12 mouse cellular contexts compared by ENCODE assay signal in the genomic region with DNA sequence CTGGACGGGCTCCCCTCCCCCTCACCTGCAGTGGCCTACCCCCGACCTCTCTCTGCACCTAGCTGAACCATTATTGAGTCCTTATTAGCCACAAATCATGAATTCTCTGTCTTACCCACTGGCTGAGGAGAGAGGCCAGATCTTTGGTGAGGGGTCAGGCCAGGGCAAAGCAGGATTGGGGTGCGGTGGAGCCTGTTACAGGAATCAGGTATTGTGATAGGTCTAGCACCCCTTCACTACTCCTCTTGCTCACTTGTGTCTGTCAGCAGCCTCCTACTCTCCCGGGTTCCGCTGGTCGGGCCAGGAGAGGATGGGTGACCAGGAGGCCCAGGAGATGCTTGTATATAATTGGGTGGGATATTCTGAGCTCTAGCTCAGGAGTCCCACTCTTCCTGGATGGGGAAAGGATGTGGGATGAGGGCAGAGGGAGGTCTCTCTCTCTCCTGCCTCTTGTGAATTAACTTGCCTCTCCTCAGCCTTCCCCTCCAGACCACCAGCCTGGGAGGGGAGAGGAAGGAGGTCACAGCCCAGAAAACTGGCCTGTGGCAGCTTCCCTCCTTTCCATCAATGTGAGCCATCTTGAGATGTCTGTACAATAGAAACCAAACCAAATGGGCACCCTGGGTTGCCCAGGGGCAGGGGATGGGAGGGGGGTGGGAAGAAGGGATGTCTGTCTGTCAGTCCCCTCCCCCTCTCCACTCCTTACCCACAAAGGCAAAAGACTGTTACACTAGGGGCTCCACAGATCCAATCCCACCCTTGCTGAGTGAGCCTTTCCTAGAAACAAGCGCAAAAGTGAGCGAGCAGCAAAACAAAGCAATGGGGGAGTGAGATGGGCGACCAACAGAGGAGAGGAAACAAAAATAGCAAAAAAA. TPM values are rescaled to one million over a fixed set of nuclear protein-coding genes. Genes with fewer than 3 reads are reported as not detected.
DNase-seq lines count a peak whose midpoint lies in the region; ATAC-seq and TF ChIP-seq lines count a peak whose summit lies in the region.
"Had no signal": no experiment of that assay in that cellular context is flagged by ENCODE, and none has a peak within 500 bp of the region (broad histone marks: within the 10 kb centered on the region; RNA-seq: fewer than 3 reads in every experiment).

No protein-coding gene starts in this region.

- no peak overlapping the region; the same call in 1 of the 2 replicates for H3K4me2 ChIP-seq in forebrain, embryonic 16.5 days (ENCODE audit: low read length)
- H3K4me2 ChIP-seq in midbrain, embryonic 11.5 days, result peak overlapping the region; percentile 26

- H3K9ac ChIP-seq in ES-E14 (ENCODE audit: insufficient read depth, low read depth, low read length, poor library complexity, severe bottlenecking), result no peak overlapping the region
- 0 out of 2 replicates have a peak overlapping the region, but pooled peaks have one; percentile 10 for H3K9ac ChIP-seq in forebrain, embryonic 16.5 days (replicated peaks; ENCODE audit: low read depth, low read length)
- peak overlapping the region; percentile 1 for H3K9ac ChIP-seq in midbrain, embryonic 11.5 days (ENCODE audit: low read length)

- in situ Hi-C loops in ES-E14 (cut with MboI; ENCODE audit: low sequenced_read_pairs in 2 of 2, unreplicated experiment in 2 of 2), result no loop called here

- H3K36me3 ChIP-seq in ES-E14 (ENCODE audit: control insufficient read depth, insufficient read depth, low read length, poor library complexity, severe bottlenecking), result peaks cover 25% of the 10 kb centered on the region
- H3K36me3 ChIP-seq in forebrain, embryonic 16.5 days (ENCODE audit: control insufficient read depth, insufficient read depth), result peaks cover 15% of the 10 kb centered on the region
- H3K36me3 ChIP-seq in midbrain, embryonic 11.5 days (ENCODE audit: control insufficient read depth, insufficient read depth, low read length), result peaks cover 20% of the 10 kb centered on the region

- no peak overlapping the region for H3K4me3 ChIP-seq in ES-E14 (ENCODE audit: insufficient read depth in 1 of 2, low read depth in 1 of 2, low read length in 2 of 2, poor library complexity in 1 of 2, severe bottlenecking in 1 of 2)
- H3K4me3 ChIP-seq in forebrain, embryonic 16.5 days (replicated peaks; ENCODE audit: low read length), result no peak overlapping the region
- 0 out of 2 replicates have a peak overlapping the region, but pooled peaks have one; percentile 4 for H3K4me3 ChIP-seq in midbrain, embryonic 11.5 days (ENCODE audit: low read depth, low read length)
- H3K4me3 ChIP-seq: gastrocnemius, adult 2 months had no signal

- peak; percentile 52 for DNase-seq in embryo, embryonic 10.5 days (ENCODE audit: low spot score)
- no peak for DNase-seq in embryo, embryonic 10 days (ENCODE audit: low spot score)
- DNase-seq in ES-E14 (ENCODE audit: low read depth, low spot score), result no peak
- DNase-seq in midbrain, embryonic 11.5 days (ENCODE audit: low spot score, missing footprints), result peak; percentile 94
- no peak for DNase-seq in lung, postnatal 25 days (ENCODE audit: low spot score)
- no peak for DNase-seq in frontal cortex, postnatal 10 days (ENCODE audit: low spot score in 2 of 2)
- DNase-seq: adrenal gland, postnatal 14 days; cerebellum, adult 9-11 months; gastrocnemius, adult 2 months; layer of hippocampus, postnatal 36 days had no signal

- no peaks in the 10 kb centered on the region for H3K9me3 ChIP-seq in ES-E14 (ENCODE audit: control insufficient read depth, insufficient read depth, low read depth, low read length)
- no peaks in the 10 kb centered on the region for H3K9me3 ChIP-seq in forebrain, embryonic 16.5 days (ENCODE audit: control insufficient read depth, low read length)
- no peaks in the 10 kb centered on the region for H3K9me3 ChIP-seq in midbrain, embryonic 11.5 days (ENCODE audit: control insufficient read depth, low read length)

- no peaks in the 10 kb centered on the region for H3K27me3 ChIP-seq in forebrain, embryonic 16.5 days (replicated peaks; ENCODE audit: control insufficient read depth, insufficient read depth, low read length)
- H3K27me3 ChIP-seq in midbrain, embryonic 11.5 days (ENCODE audit: control insufficient read depth, insufficient read depth, low read length), result no peaks in the 10 kb centered on the region

- H3K4me1 ChIP-seq in ES-E14 (ENCODE audit: control insufficient read depth in 2 of 2, insufficient read depth in 2 of 2, low read length in 2 of 2, poor library complexity in 1 of 2), result peaks cover 5 to 45% of the 10 kb centered on the region in 2 experiments
- peaks cover 80% of the 10 kb centered on the region for H3K4me1 ChIP-seq in forebrain, embryonic 16.5 days (replicated peaks; ENCODE audit: control insufficient read depth, insufficient read depth, low read length)
- peaks cover 66% of the 10 kb centered on the region for H3K4me1 ChIP-seq in midbrain, embryonic 11.5 days (ENCODE audit: control insufficient read depth, insufficient read depth, low read length)

- WGBS in forebrain, embryonic 16.5 days, result 9% methylated on average over 9 of the region's 9 CpGs
- 14% methylated on average over 9 of the region's 9 CpGs for WGBS in midbrain, embryonic 11.5 days

- ATAC-seq in forebrain, embryonic 16.5 days, result no peak
- ATAC-seq in midbrain, embryonic 11.5 days (ENCODE audit: low FRiP score), result peak; percentile 15; the same call in 1 of the 2 replicates
- no peak for ATAC-seq in erythroid progenitor cell, adult 5-6 weeks (replicated peaks; ENCODE audit: low FRiP score, poor library complexity, severe bottlenecking)

- H3K27ac ChIP-seq in ES-E14 (ENCODE audit: insufficient read depth, low read depth, low read length, poor library complexity, severe bottlenecking), result peak overlapping the region; percentile 34; the same call in 1 of the 2 replicates
- H3K27ac ChIP-seq in forebrain, embryonic 16.5 days (ENCODE audit: low read length), result peak overlapping the region; percentile 62; the same call in 1 of the 2 replicates
- peak overlapping the region; percentile 22 for H3K27ac ChIP-seq in midbrain, embryonic 11.5 days (ENCODE audit: low read depth, low read length)
- H3K27ac ChIP-seq: gastrocnemius, adult 2 months had no signal

TF ChIP-seq in ES-E14, 5 proteins besides CTCF, POLR2A, EP300 and RAD21:
- TF ChIP-seq MAFK (IDR thresholded peaks at IDR 0.05; ENCODE audit: insufficient read depth, low read depth, low read length), result no peak
- no peak for TF ChIP-seq HCFC1 (IDR thresholded peaks at IDR 0.05; ENCODE audit: borderline replicate concordance, insufficient read depth, low read length)
- no peak for TF ChIP-seq ZNF384 (IDR thresholded peaks at IDR 0.05; ENCODE audit: low read depth, low read length)
- TF ChIP-seq CHD2 (IDR thresholded peaks at IDR 0.05; ENCODE audit: low read depth, low read length), result no peak
- TF ChIP-seq ZC3H11A (IDR thresholded peaks at IDR 0.05; ENCODE audit: borderline replicate concordance, low read depth, low read length), result no peak

RNA-seq across cellular contexts. Expression of a gene that starts 6.3 kb away (rescaled TPM):
- total RNA-seq in ES-E14 (2012; rRNA removed), result 24.9 and 29.8 TPM in 2 replicates
- 46.1 and 47.8 TPM in 2 replicates for polyA plus RNA-seq in forebrain, embryonic 16.5 days (2015; fragmentation: Nextera tagmentation; extraction: Ambion mirVana)
- polyA plus RNA-seq in midbrain, embryonic 11.5 days (2014; fragmentation: Nextera tagmentation; extraction: Ambion mirVana), result 44.5 and 45.1 TPM in 2 replicates
- 0.42 TPM in 1 of 2 replicates, not detected in the other for total RNA-seq in erythroid progenitor cell, adult 5-6 weeks (2015; ENCODE audit: low replicate concordance)
- 0.08 and 0.26 TPM in 2 replicates for total RNA-seq in erythroid progenitor cell, adult 5-6 weeks (2017; ENCODE audit: low replicate concordance)

RNA-seq across cellular contexts. Expression of a gene that starts 9.6 kb away (rescaled TPM):
- 2.1 and 4.0 TPM in 2 replicates for total RNA-seq in ES-E14 (2012; rRNA removed)
- not detected in 2 replicates for polyA plus RNA-seq in forebrain, embryonic 16.5 days (2015; fragmentation: Nextera tagmentation; extraction: Ambion mirVana)
- 0.25 and 0.86 TPM in 2 replicates for polyA plus RNA-seq in midbrain, embryonic 11.5 days (2014; fragmentation: Nextera tagmentation; extraction: Ambion mirVana)
- total RNA-seq in erythroid progenitor cell, adult 5-6 weeks (2015; ENCODE audit: low replicate concordance), result not detected in 2 replicates
- not detected in 2 replicates for total RNA-seq in erythroid progenitor cell, adult 5-6 weeks (2017; ENCODE audit: low replicate concordance)
- total RNA-seq: adrenal gland, postnatal 14 days; gastrocnemius, adult 2 months had no signal

RNA-seq across cellular contexts. Expression of a gene that starts 14.4 kb away (rescaled TPM):
- 108 and 112 TPM in 2 replicates for total RNA-seq in ES-E14 (2012; rRNA removed)
- polyA plus RNA-seq in forebrain, embryonic 16.5 days (2015; fragmentation: Nextera tagmentation; extraction: Ambion mirVana), result 149 and 193 TPM in 2 replicates
- 87.2 and 103 TPM in 2 replicates for polyA plus RNA-seq in midbrain, embryonic 11.5 days (2014; fragmentation: Nextera tagmentation; extraction: Ambion mirVana)
- total RNA-seq in erythroid progenitor cell, adult 5-6 weeks (2015; ENCODE audit: low replicate concordance), result 9.0 and 12.6 TPM in 2 replicates
- 7.7 and 23.3 TPM in 2 replicates for total RNA-seq in erythroid progenitor cell, adult 5-6 weeks (2017; ENCODE audit: low replicate concordance)

RNA-seq across cellular contexts. Expression of a gene that starts 15.1 kb away (rescaled TPM):
- 103 and 135 TPM in 2 replicates for total RNA-seq in ES-E14 (2012; rRNA removed)
- 43.5 and 46.0 TPM in 2 replicates for polyA plus RNA-seq in forebrain, embryonic 16.5 days (2015; fragmentation: Nextera tagmentation; extraction: Ambion mirVana)
- polyA plus RNA-seq in midbrain, embryonic 11.5 days (2014; fragmentation: Nextera tagmentation; extraction: Ambion mirVana), result 72.4 and 73.0 TPM in 2 replicates
- 8.6 and 10.1 TPM in 2 replicates for total RNA-seq in erythroid progenitor cell, adult 5-6 weeks (2015; ENCODE audit: low replicate concordance)
- 6.3 and 7.6 TPM in 2 replicates for total RNA-seq in erythroid progenitor cell, adult 5-6 weeks (2017; ENCODE audit: low replicate concordance)

RNA-seq across cellular contexts. Expression of a gene that starts 28.8 kb away (rescaled TPM):
- 80.1 and 121 TPM in 2 replicates for total RNA-seq in ES-E14 (2012; rRNA removed)
- 26.9 and 30.9 TPM in 2 replicates for polyA plus RNA-seq in forebrain, embryonic 16.5 days (2015; fragmentation: Nextera tagmentation; extraction: Ambion mirVana)
- polyA plus RNA-seq in midbrain, embryonic 11.5 days (2014; fragmentation: Nextera tagmentation; extraction: Ambion mirVana), result 17.9 and 21.2 TPM in 2 replicates
- total RNA-seq in erythroid progenitor cell, adult 5-6 weeks (2015; ENCODE audit: low replicate concordance), result 31.7 and 48.2 TPM in 2 replicates
- total RNA-seq in erythroid progenitor cell, adult 5-6 weeks (2017; ENCODE audit: low replicate concordance), result 182 and 260 TPM in 2 replicates

Comparison
In these comparisons a context has a peak if more than half of its experiments do, and no peak if none do; other contexts are left out.
1. DNase-seq: peak in embryo, embryonic 10.5 days (single experiment) and midbrain, embryonic 11.5 days (single experiment); none in embryo, embryonic 10 days (single experiment), ES-E14 (single experiment), lung, postnatal 25 days (single experiment) and frontal cortex, postnatal 10 days (0 of 2).
2. RNA of a gene that starts 6.3 kb away (total RNA-seq): 24.9 to 29.8 TPM in ES-E14; 0.08 to 0.42 TPM in erythroid progenitor cell, adult 5-6 weeks; every median in the first group is over 10 times any median in the second.
3. Peak in every context shown above with its lines, with median percentiles within 50 percentile points of each other: H3K27ac ChIP-seq.